Mouse (Mus musculus) leukemia stem cell, adult 10-12 weeks (primary cell): ENCODE results near the gene Cat. TPM values are rescaled to one million over a fixed set of nuclear protein-coding genes. Genes with fewer than 3 reads are reported as not detected.

ENCODE experiments used
- polyA plus RNA-seq: library from polyadenylated mRNA; stranded (reverse); fragments of >175 nt; gene quantifications from 2 replicates; pipeline ENCODE4 v1.2.3, GENCODE M21; 2012; ENCODE audit warnings: low replicate concordance

Cat gene
- polyA plus RNA-seq, result 42.5 and 49.9 TPM in 2 replicates

DNA sequence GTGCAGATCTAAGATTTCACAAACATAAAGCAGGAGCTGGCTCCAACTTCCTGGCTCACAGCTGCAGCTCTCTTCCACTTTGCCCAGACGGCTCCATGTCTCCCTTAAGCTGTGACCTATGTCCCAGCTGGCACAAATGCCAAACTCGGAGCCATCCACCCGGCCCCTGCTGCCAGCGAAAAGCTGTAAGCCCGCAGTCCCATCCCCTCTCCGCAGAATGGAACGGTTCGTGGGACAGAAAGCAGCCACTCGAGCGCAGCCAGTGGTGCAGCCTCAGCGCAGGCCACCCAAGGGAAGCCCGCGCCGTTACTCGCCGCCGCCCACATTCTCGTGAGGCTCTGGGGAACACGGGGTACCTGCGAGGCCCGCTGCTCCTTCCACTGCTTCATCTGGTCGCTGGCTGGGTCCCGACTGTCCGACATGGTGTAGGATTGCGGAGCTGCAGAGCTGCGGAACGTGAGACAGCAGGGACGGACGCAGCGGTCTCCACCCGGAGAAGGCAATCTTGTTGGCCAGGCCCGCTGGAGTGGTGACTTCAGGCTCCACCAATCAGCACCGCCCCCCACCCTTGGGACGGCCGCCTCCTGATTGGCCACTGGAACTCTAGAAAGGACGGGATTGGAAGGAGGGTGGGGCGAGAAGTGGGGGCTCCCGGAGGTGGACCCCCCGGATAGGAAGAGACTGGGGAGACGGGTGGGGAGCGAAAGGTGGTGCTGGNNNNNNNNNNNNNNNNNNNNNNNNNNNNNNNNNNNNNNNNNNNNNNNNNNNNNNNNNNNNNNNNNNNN is at the start of gene Cat:
Gene Cat, minus strand, starts transcription at position 544 of the 785 bp plus-strand sequence.

DNA sequence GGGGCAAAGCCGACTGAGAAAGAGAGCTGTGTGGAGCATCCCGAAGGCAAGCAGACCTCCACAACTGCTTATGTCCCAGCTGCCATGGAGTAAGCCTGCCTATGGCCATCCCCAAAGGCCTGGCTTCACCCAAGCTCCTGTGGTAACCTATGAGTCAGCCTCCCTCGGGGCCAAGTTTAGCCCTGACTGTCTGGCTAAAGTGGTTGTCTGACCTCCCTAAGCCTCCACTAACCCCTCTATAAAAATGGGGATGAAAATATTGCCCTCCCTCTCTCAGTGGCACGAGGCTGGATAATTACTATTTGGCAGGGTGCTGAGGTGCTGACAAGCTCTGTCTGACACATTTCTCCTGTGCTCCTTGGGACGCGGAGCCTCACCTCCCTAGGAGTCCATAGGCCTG is 73.6 kb downstream of the Cat start, which contains the start of gene Elf5:
Gene Elf5, plus strand, starts transcription at position 341 of the 400 bp plus-strand sequence.

Other genes starting within 250 kb of the Cat start
- gene Ehf, start 181.9 kb downstream of the Cat start, polyA plus RNA-seq, result not detected in 2 replicates
- gene Elf5, start 73.5 kb downstream of the Cat start, polyA plus RNA-seq, result not detected in 2 replicates
- gene Abtb2, start 81.2 kb upstream of the Cat start, polyA plus RNA-seq, result 2.1 and 3.4 TPM in 2 replicates